Mouse (Mus musculus) frontal cortex, postnatal 14 days (tissue): ENCODE results near the gene Rufy3.
"Not testable (repeated sequence)": the region's sequence is repeated elsewhere in the genome, so short reads cannot be mapped to it uniquely, and the experiment has no call there.

ENCODE experiments used
- DNase-seq, 2 experiments: peaks; one replicate each; pipeline ENCODE4 v3.0.0; 2022; ENCODE audit warnings: low spot score in 2 of 2

Gene Rufy3

GRCm38 (mm10) chr5:88564501-88565147 is at the start of gene Rufy3:
Rufy3 (plus strand) TSS chr5:88565040.
- peak; percentile 28 to 59 for DNase-seq

DNA sequence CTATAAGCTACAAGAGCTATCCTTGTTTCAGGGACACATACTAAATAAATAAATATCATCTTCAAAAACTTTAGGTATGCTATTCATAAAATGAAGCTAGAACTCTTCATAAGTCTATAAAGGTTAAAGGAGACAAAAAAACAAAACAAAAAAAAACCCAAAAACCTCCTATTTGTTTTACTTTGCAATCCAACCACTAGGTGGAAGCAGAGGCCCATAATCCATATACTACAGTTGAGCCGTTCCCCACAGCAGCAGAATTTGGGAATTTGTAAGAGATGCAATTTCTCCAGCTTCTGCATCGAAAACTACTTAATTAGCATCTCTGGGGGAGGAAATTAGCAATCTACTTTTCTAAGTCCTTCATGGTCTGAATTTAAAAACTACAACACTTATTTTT is 45.6 kb upstream of the Rufy3 start:
- DNase-seq, result no peak

- DNase-seq, result no peak
Measured at GRCm38 (mm10) chr5:88527657-88528056, 37.2 kb upstream of the Rufy3 start, which contains the start of gene Jchain. Jchain (minus strand) TSS chr5:88527891.

DNA sequence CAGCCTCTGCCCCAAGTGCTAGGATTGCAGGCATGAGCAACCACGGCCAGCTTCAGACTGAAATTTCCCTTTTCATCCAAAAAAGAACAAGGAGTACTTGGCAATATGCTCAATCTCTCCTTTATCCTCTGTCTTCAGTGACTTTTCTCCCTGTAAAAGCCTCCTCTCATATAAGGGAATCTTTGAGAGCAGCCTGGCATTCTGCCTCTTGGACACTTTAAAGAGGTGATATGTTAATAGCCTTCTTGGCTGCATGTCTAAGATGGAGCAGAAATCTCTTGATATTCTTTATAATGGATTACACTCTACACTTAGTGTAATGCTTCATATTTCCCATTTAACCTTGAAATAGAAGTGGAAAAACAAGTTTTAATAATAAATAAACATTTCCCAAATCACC is 33.9 kb upstream of the Rufy3 start:
- no peak for DNase-seq

- DNase-seq, result no peak
Measured at GRCm38 (mm10) chr5:88534697-88535096, 30.1 kb upstream of the Rufy3 start.

GRCm38 (mm10) chr5:88540845-88541244 is 24.0 kb upstream of the Rufy3 start:
- no peak for DNase-seq

DNA sequence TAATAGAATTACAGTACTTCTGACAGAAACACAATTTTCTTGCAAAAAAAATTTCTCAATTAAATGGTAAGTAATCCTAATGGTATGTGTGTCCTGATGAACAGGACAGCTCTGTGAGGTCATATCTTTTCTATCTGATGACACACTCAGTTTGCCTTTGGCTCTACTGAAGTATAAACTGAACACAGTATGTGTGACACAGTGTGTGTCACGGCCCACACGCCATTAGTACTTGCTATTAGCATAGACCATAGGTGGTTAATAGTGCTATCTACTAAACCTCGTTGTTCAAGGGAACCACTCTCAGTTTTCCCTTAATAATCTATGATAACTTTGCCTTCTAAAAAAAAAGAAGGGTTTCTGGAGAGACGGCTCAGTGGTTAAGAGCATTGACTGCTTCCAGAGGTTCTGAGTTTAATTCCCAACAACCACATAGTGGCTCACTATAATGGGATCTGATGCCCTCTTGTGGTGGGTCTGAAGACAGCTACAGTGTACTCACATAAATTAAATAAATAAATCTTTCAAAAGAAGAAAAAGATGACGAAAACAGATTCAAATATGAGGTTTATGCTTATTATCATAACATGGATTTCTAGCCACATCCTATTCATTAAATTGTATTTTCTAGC is 22.1 kb upstream of the Rufy3 start:
- no peak for DNase-seq

DNA sequence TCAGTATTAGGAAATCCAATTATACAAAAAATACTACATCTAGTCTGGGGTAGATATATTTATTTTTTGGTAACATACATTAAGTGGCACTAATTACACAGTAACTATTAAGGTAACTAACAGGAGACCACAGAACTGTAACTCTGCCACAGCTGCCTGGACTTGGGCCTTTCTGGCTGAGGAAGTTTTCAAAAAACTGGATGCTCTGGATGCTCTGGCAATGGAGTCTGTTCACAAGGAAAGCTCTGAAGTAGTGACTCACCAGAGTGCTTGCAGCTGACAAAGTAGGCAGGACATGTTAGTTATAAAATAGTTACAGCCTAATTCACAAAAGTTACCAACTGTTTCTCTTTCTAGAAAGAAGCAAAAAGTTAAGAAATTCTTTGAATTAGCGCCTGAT is 20.4 kb upstream of the Rufy3 start:
- DNase-seq, result not testable (repeated sequence)

- DNase-seq, result no peak
Measured at GRCm38 (mm10) chr5:88545536-88545935, 19.3 kb upstream of the Rufy3 start.

DNA sequence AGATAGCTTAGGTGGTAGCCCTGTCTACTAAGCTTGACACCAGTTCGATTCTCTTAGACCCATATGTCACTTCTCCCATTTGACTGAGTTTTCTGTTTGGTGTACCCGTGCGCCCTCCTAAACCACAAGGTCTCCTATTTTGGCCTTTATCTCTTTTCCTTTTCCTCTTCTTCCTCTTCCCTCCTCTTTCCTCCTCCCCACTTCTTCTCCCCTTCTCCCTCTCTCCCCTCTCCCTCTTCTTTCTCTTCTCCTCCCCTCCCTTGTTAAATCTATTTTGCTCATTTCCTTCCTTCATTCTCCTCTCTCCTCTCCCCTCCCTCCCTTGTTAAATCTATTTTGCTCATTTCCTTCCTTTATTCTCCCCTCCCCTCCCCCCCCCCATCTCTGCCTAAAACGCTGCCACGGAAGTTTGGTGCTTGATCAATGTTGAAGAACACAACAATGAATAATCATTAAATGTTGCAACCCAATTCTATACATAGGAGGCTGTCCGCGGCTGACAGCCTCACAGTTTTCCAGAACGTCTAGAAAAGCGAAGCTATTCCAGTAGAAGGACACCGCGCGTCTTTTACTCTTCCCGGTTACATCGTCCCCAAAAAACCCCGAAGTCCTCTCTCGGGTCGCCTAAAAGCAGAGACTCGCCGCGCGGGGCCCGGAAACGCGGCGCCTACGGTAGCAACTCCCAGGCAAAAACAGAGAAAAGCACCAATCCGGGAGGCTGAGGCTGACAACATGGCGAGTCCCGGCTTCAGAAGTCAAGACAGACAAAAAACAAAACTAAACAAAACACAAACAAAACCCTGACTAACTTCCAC is 11.4 kb upstream of the Rufy3 start:
- no peak for DNase-seq

DNA sequence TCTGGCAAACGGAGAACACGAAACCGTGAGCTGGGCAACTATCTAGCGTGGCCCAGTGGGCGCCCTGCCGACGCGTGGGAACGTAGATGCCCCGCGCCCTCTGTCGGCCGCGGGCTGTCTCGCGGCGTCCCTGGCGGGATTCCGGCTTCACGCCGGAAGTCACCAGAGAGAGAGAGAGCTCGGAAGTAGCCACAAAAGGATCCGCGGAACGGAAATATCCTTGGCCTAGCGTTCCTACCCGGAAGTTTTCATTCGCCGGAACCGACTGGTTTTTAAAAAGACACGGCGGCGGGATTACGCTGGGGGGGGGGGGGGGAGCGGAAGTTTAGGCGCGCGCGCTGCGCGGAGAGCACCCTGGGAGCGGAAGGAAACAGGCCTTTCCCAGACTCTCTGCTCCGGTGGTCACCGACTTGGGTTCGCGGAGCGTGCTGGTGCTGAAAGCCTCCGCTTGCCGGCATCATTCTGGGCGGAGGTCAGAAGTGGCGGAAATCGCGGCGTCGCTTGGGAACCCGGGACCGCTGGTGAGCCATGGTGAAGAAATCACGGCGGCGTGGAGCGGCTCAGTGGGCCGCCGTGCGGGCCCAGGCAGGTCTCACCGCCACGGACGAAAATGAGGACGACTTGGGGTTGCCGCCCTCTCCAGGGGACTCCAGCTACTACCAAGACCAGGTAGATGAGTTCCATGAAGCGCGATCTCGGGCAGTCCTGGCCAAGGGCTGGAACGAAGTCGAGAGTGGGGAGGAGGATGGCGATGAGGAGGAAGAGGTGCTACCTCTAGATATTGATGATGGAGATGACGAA is 10.6 kb upstream of the Rufy3 start, which contains the start of gene Utp3:
Utp3 (plus strand) TSS at position 377 of the 801 bp plus-strand sequence.
- peak; percentile 83 to 92 for DNase-seq

- no peak for DNase-seq
Measured at GRCm38 (mm10) chr5:88558991-88559390, 5.8 kb upstream of the Rufy3 start.

- DNase-seq, result no peak
Measured at GRCm38 (mm10) chr5:88561080-88561814, 3.6 kb upstream of the Rufy3 start.

GRCm38 (mm10) chr5:88562863-88563780 is 1.7 kb upstream of the Rufy3 start:
- DNase-seq, result no peak

DNA sequence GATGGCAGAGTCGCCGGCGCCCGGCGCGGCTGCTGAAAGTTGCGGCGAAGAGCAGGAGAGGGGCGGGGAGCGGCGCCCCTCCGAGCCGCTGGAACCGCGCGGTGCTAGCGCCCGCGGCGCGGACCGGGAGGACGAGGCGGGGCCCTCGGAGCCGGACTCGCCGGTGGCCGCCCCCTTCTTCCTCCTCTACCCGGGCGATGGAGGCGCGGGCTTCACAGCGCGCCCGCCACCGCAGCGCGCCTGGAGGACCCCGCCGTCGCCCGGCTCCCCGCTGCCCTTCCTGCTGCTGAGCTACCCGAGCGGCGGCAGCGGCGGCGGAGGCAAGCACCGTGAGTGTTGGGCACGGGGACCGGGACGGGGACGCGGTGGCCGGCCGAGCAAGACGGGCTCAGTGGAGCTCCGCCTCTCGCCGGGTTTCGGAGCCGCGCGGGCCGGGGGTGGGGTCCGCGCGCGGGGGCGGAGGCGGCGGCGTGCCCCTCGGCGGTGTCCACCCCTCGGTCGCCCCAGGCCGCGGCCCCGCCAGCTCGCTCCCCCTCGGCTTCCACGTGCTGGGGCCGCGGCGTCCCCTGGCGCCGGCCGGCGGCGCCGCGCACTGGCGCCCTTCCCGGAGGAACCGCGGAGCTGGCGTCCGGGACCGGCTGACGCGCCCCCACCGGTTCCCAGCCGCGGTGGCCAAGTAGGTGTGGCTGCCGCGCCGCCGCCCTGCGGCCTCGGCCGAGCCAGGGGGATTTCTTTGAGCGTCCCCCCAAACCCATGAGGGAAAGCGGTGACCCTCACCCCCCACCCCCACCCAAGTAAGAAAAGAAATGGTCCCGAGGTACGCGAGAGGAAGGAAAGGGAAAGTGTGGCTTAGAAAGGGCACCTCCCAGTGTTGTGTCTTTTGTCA is 551 bp downstream of the Rufy3 start:
- DNase-seq, result no peak

GRCm38 (mm10) chr5:88566034-88566841 is 1.4 kb downstream of the Rufy3 start:
- DNase-seq, result no peak

- no peak for DNase-seq
Measured at GRCm38 (mm10) chr5:88569541-88569940, 4.7 kb downstream of the Rufy3 start.

DNA sequence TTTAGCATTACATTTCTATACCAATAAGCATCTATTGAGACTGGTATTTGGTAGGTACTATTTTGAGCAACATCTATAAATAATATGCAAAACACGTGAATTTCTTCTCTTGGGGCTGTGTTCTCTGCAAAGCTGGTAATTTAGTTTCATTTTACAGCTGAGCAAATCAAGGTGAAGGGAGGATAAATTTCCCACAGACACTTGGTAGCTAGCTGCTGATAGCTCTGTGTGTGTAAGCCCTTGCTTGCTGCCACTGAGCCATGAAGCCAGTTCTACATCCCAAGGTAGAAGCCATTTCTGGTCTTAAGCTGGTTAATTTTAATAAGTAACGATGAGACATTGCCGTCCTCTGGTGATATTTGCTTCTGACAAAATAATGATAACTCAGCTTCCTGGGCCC is 10.0 kb downstream of the Rufy3 start:
- DNase-seq, result no peak
